Mouse (Mus musculus): ENCODE data around the gene Bnc2.

Gene Bnc2

DNA sequence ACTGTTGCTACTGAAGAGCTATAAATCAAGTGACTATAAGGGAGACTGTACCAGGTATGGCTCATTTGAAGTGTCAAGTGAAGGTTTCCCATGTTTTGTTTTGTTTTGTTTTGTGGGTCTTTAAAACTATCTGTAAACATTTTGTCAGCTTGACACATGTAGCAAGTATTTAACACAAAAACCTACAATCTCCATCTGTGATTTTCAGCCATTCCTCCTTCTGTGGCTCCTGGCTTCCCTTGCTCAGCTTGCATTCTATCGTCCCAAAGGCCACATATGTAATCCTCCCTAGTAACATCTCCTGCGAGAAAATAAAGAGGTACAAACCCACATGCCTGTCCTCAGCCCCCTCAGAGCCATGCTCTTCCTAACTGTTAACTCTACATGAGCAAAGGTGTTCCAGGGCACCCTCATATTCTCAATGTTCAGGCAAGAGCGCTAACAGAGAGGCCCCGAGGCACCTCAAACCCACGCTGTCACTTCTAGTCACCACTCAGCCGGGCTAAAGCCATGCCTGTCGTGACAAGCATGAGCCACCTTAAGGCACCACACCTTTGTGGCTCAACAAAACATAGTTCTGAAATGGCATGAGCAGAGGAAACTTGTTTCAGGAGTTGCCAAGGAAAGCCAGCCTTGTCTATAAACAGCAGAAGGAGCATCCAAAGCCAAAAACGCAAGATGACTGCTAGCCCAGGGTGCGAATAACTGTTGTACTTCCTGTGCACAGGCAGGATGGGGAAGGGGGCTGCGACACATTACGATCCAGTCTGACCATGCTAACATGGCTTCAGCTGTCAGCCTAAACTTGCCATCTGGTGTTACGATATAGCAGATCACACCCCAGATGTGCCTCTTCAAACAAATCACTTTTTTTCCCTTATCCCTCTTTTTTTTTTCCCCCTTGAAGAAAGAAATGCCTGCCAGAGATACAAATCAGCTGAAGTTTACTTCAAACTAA lies 42.0 kb downstream of the Bnc2 start:
- no peak for DNase-seq

DNA sequence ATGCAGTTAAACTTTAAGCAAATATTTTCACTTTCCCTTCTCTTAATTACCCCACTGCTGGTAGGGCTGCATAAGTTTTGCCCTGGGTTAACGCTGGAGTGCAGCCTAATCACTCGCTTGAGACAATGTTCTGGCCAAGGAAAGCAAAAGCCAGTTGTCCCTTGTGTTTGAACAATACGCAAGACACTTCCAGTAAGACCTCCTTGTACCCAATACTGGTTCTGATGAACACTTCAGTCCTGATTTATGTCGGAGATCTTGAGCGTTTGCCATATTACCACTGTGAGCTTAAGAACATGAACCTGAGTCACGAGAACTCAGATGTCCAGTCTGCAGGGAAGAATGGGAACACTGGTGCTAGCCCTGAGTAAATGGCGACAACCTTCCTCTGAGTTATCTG lies 47.5 kb downstream of the Bnc2 start:
- peak; percentile 41 for DNase-seq

DNA sequence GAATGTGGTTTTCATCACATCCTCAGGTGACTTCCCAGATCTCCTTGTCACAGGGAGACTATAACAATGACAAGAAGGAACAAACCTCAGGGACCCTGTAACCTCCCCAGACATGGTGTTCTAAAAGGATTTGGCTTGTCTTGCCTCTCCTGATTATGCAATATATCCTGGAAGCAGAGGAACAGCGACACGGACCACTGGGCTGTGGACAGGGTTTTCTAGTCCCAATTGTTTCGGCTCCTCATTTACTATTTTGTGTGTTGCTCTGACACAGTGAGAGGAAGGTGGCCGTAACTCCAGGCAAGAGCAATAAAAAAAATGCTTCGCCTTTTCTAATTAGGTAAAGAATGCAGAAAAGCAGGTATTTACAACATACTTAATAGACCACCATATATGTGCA lies 51.8 kb downstream of the Bnc2 start:
- DNase-seq = peak; percentile 27

DNA sequence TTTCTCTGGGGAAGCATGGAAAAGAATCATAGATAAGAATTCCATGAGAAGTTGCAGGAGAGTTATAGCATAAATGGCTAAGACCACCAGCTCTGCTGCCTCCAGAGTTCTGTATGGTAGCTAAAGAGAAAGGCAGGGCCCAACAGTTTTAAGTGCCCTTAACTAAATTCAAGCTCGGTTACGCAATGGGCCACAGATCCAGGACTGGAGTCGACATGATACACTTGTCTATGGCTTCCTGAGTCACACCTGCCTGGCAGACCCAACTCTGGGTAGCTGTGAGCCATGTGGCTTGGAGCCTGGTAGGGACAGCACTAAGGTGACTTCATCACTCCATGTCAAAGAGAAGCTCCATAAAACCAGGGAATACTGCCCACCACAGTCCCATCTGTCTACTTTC lies 53.3 kb downstream of the Bnc2 start:
- no peak for DNase-seq

DNA sequence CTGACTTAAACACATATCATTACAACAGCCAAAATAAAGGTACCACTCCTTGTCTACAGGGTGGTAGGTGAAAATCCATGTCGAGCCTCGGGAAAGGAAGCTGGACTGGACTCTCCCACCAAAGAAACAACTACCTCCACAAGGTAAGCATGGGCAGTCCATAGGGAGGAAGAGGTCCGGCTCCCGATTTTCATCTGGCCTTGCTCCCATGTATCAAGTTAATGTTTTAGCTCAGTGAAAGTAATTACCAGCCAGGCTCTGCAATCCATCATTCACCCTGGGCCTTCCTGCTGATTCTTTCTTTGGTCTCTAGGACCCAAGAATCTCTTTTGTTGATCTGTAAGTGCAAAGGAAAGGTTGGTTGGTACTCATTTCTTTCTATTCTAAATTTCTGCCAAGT lies 65.2 kb downstream of the Bnc2 start:
- peak; percentile 51 for DNase-seq

DNA sequence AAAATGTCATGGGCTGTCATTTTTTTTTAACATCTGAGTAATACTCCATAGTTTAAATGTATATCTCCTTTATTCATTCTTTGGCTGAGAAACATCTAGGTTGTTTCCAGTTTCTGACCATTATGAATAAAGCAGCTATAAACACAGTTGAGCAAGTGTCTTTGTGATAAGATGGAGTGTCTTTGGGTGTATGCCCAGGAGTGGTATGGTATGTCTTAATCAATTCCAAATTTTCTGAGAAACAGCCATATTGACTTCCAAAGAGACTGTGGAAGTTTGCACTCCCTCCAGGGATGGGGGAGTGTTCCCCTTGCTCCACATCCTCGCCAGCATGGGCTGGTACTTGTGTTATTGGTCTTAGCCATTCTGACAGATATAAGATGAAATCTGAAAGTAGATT lies 70.6 kb downstream of the Bnc2 start:
- DNase-seq = no peak

DNA sequence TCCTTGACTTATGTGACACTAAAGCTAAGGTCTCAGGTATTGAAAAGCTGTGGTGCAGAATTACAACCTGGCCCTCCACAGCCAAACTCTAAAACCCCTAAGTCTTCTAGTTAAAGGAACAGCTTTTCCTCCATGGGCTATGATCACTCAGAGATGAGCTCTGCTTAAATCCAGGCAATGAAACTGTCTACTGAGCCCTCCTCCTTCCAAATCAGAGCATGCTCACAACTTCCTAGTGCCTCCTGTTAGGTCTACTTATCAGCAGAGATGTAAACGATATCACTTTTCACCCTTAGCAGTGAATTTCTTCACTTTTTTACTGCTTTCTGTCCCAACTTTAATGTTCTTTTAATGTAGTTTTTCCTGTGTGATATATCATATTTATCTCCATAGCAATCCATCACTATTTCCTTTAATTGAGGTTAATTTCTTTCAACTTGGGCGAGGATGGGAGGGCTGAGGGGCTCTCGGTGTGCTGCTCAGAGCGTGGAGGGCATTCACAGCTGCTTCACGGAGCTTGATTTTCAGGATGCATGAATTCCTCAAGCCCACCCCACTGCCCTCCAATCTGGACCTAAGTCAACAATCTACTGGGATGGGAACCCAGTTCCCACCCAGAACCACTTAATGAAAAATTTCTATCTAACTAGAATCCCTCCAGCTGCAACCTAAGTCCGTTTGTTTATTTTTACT lies 94.7 kb downstream of the Bnc2 start:
- no peak for DNase-seq

DNA sequence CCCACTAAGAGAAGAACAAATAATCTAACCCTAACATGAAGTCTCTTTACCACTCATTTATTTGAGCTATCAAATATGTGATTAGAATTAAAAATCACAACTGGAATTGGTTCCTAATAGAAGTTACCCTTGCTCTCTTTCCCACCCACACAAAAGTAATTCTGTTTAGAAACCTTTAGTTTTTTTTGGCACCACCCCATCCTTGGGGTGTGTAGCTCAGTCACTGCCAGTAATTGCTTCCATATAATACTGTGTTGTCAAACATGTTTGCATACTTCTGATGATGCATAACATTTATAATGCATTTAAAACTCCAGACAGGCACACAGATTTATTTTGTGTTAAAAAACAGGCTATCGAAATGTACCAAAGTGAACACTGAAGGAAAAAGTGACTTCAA lies 96.8 kb downstream of the Bnc2 start:
- no peak for DNase-seq

DNA sequence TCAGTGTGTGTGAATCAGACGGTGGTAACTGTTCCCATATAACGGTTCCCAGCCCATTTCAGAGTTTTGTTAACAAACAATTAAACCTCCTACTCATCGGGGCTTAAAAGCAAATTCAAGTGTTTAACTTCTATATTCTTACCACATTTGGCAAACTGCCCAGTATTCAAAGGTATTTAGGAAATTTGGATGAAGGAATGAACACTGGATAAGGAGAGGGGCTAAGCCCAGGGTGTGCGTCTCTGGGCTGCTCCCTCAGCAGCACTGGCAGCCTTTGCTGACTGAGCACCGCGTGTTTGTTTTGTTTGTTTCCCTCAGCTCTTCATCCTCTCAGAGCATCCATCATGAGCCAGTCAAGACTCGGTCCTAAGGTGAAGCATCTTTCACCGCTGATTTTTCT lies 109.0 kb downstream of the Bnc2 start:
- DNase-seq = no peak

DNA sequence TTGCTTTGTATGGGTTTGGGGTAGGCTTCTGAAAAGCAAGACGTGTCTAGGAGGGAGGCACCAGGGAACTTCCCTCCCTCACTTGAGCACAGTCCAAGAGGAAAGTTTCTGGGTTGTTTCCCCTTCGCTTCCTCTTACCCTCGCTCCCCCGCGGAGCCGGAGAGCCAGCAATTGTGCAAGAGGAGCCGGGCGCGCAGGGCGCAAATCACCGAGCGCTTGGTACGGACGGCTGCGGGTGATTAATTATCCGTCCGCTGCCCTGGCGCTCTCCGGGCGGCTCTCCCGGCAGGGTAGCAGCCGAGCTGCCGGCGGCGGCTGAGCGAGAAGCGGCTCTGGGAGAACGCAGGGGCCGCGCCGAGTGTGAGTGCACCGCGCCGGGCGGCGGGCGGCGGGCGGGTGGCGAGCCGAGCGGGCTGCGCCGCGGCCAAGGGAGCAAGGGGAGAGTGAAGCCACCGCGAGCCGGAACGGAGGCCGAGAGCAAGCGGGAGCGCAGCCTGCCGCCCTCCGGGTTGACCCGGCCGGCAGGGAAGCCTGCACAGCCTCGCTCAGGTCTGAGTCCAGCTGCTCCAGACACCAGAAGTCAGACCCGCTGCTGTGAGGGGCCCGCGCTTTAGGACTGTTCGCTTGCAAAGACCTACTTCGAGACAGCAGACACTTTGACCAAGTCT lies 129.7 kb downstream of the Bnc2 start:
- DNase-seq = peak; percentile 85

DNA sequence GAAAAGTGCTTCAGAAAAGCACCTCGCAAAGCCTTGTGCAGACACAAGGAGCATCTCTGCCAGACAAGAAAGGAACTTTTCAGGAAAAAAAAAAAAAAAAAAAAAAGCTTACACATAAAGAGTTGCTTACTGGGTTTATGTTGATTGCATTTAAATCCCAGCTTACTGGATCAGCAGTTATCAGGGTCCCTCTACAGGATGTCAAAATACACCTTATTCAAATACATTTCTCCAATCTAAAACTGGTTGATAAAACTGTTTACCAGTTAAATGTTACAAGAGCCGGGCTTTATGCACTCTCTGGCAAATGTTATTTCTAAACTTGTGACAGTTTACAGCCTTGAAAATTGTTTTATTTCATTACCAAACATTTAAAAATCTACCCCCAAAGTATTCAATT lies 130.4 kb downstream of the Bnc2 start:
- no peak for DNase-seq

DNA sequence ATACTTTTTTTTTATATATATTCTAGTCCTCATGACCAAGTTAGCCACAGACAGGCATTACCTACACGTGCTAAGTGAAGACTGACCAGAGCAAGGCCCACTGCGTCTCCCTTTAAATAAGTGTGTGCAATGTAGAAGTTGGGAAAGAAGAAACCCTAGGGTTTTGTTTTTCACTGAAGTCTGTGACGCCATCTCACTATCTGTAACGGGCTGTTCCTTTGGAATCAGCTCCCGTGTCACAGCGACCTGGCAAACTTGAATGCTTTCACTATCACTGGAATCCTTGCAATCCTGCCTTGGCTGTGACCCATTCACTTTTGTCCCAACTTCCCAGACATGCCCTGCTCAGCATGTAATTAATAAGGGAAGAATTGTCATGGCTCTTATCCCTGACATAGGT lies 134.5 kb downstream of the Bnc2 start:
- no peak for DNase-seq

DNA sequence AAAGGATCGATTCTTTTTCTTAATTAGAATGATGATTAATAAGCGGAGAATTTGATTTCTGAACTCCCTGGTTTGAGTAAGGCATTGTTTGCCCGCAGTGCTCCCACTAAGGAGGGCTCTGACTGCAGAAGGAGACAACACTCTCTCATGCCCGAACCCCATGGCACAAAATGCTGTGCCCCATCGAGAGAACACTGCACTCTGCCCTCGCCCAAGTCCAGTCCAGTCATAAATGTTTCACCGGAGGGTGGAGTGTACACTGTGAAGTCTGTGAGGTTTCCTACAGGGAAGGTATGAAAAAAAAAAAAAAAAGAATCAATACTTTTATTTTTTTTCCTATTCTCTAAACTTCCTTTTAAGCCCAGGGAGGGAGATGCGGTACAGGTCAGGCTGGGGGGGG lies 135.7 kb downstream of the Bnc2 start:
- peak; percentile 74 for DNase-seq

DNA sequence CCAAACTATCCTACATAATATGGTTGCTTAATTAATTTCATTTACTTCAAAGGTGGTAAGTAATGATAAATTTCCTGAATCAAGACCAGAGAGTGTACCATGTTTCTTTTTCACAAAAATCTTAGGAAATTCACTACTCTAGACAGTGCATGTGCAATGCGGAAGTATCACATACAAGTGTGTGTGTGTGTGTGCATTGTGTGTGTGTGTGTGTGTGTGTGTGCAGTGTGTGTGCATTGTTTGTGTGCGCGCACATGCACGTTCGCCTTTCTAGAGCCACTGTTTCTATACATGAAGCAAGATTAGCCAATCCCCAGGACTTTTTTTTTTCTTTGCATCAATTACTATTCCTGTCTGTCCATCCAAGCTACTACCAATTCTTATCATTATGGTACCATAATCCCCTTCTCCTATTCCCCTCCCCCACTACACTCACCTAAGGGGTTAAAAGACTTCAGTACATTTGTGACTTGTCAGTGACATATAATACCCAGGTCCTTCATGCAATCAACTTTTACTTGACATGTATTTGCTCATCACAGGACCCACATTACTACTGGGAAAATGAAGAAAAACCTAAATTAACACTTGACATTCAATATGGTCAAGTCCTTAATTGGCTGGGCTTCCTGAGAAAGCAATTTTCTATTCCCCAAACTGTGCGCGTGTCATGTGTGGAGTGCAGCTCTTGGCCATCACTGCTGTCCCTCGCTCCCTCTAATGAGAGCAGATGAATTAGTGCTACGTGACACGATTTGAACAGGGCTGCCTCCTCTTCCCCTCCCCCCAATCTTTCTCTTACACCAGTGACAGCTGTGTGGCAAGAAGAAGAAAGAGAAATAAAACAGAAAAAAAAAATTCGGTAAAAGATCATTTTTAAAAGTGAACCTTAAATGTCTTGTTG lies 145.9 kb downstream of the Bnc2 start:
- no peak for DNase-seq

DNA sequence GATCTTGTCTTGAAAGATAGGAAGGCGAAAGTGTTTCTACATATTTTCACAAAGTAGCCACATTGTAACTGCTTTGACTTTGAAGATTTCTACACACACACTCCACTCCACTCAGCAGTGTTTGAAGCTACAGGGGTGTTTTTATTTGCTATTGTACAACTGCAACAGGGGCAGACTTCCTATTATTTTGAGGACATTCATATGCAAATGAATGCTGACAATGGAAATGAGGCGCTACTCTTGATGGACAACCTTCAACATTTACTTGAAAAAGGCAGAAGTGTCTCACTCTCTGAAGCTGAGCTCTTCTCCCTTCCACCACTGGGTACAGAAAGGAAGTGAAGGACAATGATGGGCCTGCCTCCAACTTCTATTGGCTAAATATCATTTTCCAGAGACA lies 146.7 kb downstream of the Bnc2 start:
- no peak for DNase-seq

DNA sequence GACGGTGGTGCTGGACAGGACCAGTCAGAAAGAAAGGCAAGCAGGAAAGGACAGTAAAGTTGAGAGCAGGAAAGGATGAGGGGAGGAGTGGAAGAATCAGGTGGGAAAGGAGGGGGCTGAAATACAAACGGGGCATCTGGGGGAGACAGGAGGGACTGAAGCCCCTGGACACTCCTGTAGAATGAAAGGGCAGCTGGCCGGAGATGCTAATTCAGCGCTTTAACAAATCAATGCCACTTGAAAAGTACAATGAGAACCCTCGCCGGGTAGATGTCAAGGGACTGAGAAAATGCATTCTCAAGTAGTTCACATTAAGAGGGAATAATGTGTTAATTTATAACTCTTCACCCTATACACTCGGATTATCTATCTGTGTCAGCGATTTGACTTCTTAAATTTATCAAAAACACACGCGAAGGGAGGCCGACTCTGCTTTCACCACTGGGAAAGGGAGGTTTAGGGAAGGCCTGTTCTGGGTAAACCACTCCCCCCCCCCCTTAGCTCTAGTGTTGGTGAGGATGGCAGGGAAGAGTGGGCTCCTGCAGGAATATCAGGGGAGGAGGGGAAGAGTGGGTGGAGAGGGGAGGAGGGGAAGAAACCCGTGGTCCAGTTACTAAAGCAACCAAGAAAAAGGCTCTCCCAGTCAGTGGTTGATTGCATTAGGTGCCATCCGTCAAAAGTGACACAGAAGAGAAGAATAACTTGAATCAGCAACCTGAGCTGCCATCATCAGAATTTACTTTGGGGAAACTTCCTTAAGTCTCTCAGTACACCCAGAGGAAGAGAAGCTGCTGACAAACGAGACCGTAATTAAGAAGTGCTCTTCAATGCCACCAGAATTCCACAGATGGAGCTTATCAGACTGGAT lies 147.8 kb downstream of the Bnc2 start:
- no peak for DNase-seq

DNA sequence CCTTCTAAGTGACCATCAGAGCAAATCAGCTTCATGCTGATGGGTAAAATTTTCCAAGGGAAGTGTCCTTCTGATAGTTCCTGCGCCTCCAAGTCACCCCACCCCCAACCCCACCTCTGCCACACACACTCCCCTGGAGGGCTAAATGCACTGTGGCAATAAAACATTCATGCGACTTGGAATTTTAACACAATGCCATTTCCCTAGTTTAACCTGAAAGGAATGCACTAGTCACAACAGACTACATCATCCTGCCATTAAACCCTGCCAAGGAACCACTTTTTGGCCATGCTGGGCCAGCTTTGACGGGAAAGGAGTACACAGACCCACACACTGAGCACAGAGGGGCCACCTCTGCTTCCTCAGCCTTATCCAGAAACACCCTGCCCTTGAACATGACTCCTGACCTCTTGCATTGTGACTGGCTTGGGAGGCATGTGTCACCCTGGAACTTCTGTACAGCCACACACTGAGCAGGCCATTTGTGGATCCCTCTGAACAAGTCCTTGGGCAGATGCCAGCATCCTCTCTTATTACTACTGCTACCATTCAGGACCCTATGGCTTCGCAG lies 151.3 kb downstream of the Bnc2 start:
- no peak for DNase-seq

DNA sequence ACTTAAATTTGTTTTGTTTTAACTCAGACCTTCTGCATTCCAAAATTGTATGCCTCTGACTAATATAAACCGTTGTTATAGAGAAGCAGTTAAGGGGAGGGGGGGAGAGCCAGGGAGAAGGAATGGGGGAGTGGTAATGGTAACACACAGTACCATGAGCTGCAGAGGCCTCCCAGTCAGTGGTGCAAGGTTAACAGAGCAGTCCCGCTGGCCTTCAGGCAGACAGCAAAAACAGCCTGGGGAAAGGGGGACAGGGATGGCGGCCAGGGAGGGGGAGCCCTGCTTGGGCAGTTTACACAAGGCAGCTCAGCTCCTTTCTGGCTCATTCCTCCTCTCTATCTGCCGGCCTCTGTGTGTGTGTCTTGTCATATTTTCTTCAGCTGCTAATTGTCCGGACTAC lies 151.9 kb downstream of the Bnc2 start:
- DNase-seq = no peak

DNA sequence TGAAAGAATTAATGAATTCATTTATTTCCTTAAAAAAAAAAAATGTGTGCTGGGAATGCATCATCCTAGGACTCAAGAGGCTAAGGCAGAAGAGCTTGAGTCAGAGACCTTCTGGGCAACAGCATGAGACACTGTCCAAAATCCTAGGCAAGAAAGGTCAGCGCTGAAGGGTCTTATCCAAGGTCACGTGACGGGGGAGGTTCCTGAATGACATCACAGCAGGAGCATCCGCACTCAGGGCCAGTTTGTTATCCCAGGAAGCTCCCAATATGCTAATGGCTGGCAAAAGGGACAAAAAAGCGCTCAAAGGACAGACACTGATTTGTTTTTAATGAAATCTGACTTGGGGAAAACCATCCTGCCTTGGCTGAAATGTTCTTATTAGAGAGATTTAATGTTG lies 153.5 kb downstream of the Bnc2 start:
- no peak for DNase-seq

DNA sequence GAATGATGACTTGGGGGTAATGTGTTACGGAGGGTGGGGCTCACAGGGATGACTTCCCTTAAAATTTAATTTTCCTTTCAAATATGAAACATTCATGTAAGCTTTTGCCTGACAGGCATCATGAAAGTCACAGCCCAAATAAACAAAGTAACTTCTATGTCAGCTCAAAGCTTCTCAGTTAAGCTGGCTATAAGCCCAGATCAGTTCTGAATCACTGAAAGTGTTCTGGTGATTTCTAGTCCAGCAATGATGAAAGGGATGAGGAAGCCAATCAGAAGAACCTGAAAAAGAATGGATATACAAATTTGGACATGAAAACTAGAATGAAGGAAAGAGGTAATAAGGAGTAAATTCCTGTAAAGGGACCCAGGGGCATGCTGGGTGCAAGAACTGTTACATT lies 164.6 kb downstream of the Bnc2 start:
- no peak for DNase-seq

DNA sequence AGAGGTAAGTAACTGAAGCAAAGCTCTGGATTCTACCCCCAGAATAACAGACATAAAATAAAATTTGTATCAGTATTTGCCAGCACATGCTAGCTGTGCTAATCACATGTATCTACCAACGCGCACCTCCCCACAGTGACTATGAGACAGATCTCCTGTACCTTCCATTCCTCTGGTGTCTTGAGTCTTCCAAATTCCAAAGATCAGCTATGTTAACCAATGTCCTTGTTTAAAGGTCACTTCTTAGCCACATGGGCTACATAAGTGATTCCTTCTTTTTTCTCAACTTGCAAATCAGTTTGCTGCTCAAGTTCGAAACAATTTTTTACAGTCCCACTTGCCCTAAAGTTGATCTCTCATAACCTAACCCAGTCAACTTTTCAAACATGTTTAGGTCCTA lies 167.5 kb downstream of the Bnc2 start:
- DNase-seq = peak; percentile 61

All from kidney, adult 9 months (tissue).